Mouse (Mus musculus): ENCODE data around the gene Cldn1. TPM values are rescaled to one million over a fixed set of nuclear protein-coding genes. Genes with fewer than 3 reads are reported as not detected.

Cldn1 gene
- polyA plus RNA-seq (2014; fragmentation: Nextera tagmentation; extraction: Ambion mirVana): 1.4 and 2.0 TPM in 2 replicates

GRCm38 (mm10) chr16:26371325-26372053, at the start of gene Cldn1:
Gene Cldn1 (minus strand): TSS chr16:26371841.
- peak within 1 kb of the TSS; percentile 54; the same call in 1 of the 2 replicates for H3K9ac ChIP-seq (ENCODE audit: low read depth, low read length)
- peaks cover 3% of the 10 kb centered on the region; the same call in 1 of the 2 replicates for H3K27me3 ChIP-seq (ENCODE audit: control insufficient read depth, insufficient read depth, low read length)
- 3% methylated on average over 33 of the region's 33 CpGs for WGBS (ENCODE audit: insufficient replicate concordance)
- no peak within 1 kb of the TSS for H3K27ac ChIP-seq (ENCODE audit: low read depth, low read length)
- peak; percentile 42; the same call in 1 of the 2 replicates for ATAC-seq (replicated peaks; ENCODE audit: insufficient number of reproducible peaks, low FRiP score, low TSS enrichment)
- peak within 1 kb of the TSS; percentile 96 for H3K4me2 ChIP-seq
- H3K9me3 ChIP-seq (replicated peaks; ENCODE audit: control insufficient read depth, low read length): no peaks in the 10 kb centered on the region
- no peaks in the 10 kb centered on the region for H3K36me3 ChIP-seq (ENCODE audit: control insufficient read depth, insufficient read depth, low read length)
- H3K4me1 ChIP-seq (ENCODE audit: control insufficient read depth, insufficient read depth, low read length): no peaks in the 10 kb centered on the region
- peak within 1 kb of the TSS; percentile 49 for H3K4me3 ChIP-seq (ENCODE audit: low read depth, low read length)

- ATAC-seq (replicated peaks; ENCODE audit: insufficient number of reproducible peaks, low FRiP score, low TSS enrichment): no peak
- H3K4me2 ChIP-seq: no peak overlapping the region
- WGBS (ENCODE audit: insufficient replicate concordance): 76% methylated on average over 3 of the region's 3 CpGs
- H3K27ac ChIP-seq (ENCODE audit: low read depth, low read length): no peak overlapping the region
- H3K36me3 ChIP-seq (ENCODE audit: control insufficient read depth, insufficient read depth, low read length): no peaks in the 10 kb centered on the region
- no peaks in the 10 kb centered on the region for H3K9me3 ChIP-seq (replicated peaks; ENCODE audit: control insufficient read depth, low read length)
- no peaks in the 10 kb centered on the region for H3K27me3 ChIP-seq (ENCODE audit: control insufficient read depth, insufficient read depth, low read length)
- no peak overlapping the region for H3K4me3 ChIP-seq (ENCODE audit: low read depth, low read length)
- H3K9ac ChIP-seq (ENCODE audit: low read depth, low read length): no peak overlapping the region
- H3K4me1 ChIP-seq (ENCODE audit: control insufficient read depth, insufficient read depth, low read length): no peaks in the 10 kb centered on the region
Observed at GRCm38 (mm10) chr16:26418616-26419015, 47.0 kb upstream of the Cldn1 start.

- 49% methylated on average over 1 of the region's 1 CpGs for WGBS (ENCODE audit: insufficient replicate concordance)
- Histone ChIP-seq H3K4me3 (ENCODE audit: low read depth, low read length) (no peak overlapping the region), H3K9ac (ENCODE audit: low read depth, low read length) (no peak overlapping the region), H3K9me3 (replicated peaks; ENCODE audit: control insufficient read depth, low read length) (no peaks in the 10 kb centered on the region), H3K4me1 (ENCODE audit: control insufficient read depth, insufficient read depth, low read length) (no peaks in the 10 kb centered on the region), H3K27ac (ENCODE audit: low read depth, low read length) (no peak overlapping the region), H3K36me3 (ENCODE audit: control insufficient read depth, insufficient read depth, low read length) (no peaks in the 10 kb centered on the region), H3K27me3 (ENCODE audit: control insufficient read depth, insufficient read depth, low read length) (no peaks in the 10 kb centered on the region), H3K4me2 (no peak overlapping the region)
- ATAC-seq (replicated peaks; ENCODE audit: insufficient number of reproducible peaks, low FRiP score, low TSS enrichment): no peak
Observed at GRCm38 (mm10) chr16:26404070-26404469, 32.4 kb upstream of the Cldn1 start.

- Histone ChIP-seq H3K4me2 (no peak overlapping the region), H3K4me1 (ENCODE audit: control insufficient read depth, insufficient read depth, low read length) (no peaks in the 10 kb centered on the region), H3K9me3 (replicated peaks; ENCODE audit: control insufficient read depth, low read length) (no peaks in the 10 kb centered on the region), H3K9ac (ENCODE audit: low read depth, low read length) (no peak overlapping the region), H3K36me3 (ENCODE audit: control insufficient read depth, insufficient read depth, low read length) (no peaks in the 10 kb centered on the region), H3K4me3 (ENCODE audit: low read depth, low read length) (no peak overlapping the region), H3K27me3 (ENCODE audit: control insufficient read depth, insufficient read depth, low read length) (no peaks in the 10 kb centered on the region), H3K27ac (ENCODE audit: low read depth, low read length) (no peak overlapping the region)
- no peak for ATAC-seq (replicated peaks; ENCODE audit: insufficient number of reproducible peaks, low FRiP score, low TSS enrichment)
- 55% methylated on average over 3 of the region's 3 CpGs for WGBS (ENCODE audit: insufficient replicate concordance)
Observed at GRCm38 (mm10) chr16:26400971-26401370, 29.3 kb upstream of the Cldn1 start.

GRCm38 (mm10) chr16:26400549-26400948, 28.9 kb upstream of the Cldn1 start:
- WGBS (ENCODE audit: insufficient replicate concordance): 83% methylated on average over 4 of the region's 4 CpGs
- no peak overlapping the region for H3K9ac ChIP-seq (ENCODE audit: low read depth, low read length)
- no peak for ATAC-seq (replicated peaks; ENCODE audit: insufficient number of reproducible peaks, low FRiP score, low TSS enrichment)
- no peaks in the 10 kb centered on the region for H3K27me3 ChIP-seq (ENCODE audit: control insufficient read depth, insufficient read depth, low read length)
- no peak overlapping the region for H3K27ac ChIP-seq (ENCODE audit: low read depth, low read length)
- H3K4me1 ChIP-seq (ENCODE audit: control insufficient read depth, insufficient read depth, low read length): no peaks in the 10 kb centered on the region
- no peaks in the 10 kb centered on the region for H3K9me3 ChIP-seq (replicated peaks; ENCODE audit: control insufficient read depth, low read length)
- H3K4me3 ChIP-seq (ENCODE audit: low read depth, low read length): no peak overlapping the region
- no peak overlapping the region for H3K4me2 ChIP-seq
- H3K36me3 ChIP-seq (ENCODE audit: control insufficient read depth, insufficient read depth, low read length): no peaks in the 10 kb centered on the region

GRCm38 (mm10) chr16:26390936-26391335, 19.3 kb upstream of the Cldn1 start:
- H3K9ac ChIP-seq (ENCODE audit: low read depth, low read length): no peak overlapping the region
- no peaks in the 10 kb centered on the region for H3K9me3 ChIP-seq (replicated peaks; ENCODE audit: control insufficient read depth, low read length)
- 74% methylated on average over 4 of the region's 4 CpGs for whole genome bisulfite sequencing (ENCODE audit: insufficient replicate concordance)
- H3K4me2 ChIP-seq: no peak overlapping the region
- H3K27ac ChIP-seq (ENCODE audit: low read depth, low read length): no peak overlapping the region
- H3K4me1 ChIP-seq (ENCODE audit: control insufficient read depth, insufficient read depth, low read length): no peaks in the 10 kb centered on the region
- no peak for ATAC-seq (replicated peaks; ENCODE audit: insufficient number of reproducible peaks, low FRiP score, low TSS enrichment)
- no peaks in the 10 kb centered on the region for H3K36me3 ChIP-seq (ENCODE audit: control insufficient read depth, insufficient read depth, low read length)
- H3K4me3 ChIP-seq (ENCODE audit: low read depth, low read length): no peak overlapping the region
- H3K27me3 ChIP-seq (ENCODE audit: control insufficient read depth, insufficient read depth, low read length): no peaks in the 10 kb centered on the region

GRCm38 (mm10) chr16:26386159-26386558, 14.5 kb upstream of the Cldn1 start:
- no peak for ATAC-seq (replicated peaks; ENCODE audit: insufficient number of reproducible peaks, low FRiP score, low TSS enrichment)
- no peak overlapping the region for H3K4me3 ChIP-seq (ENCODE audit: low read depth, low read length)
- 75% methylated on average over 2 of the region's 2 CpGs for WGBS (ENCODE audit: insufficient replicate concordance)
- no peaks in the 10 kb centered on the region for H3K9me3 ChIP-seq (replicated peaks; ENCODE audit: control insufficient read depth, low read length)
- H3K27me3 ChIP-seq (ENCODE audit: control insufficient read depth, insufficient read depth, low read length): no peaks in the 10 kb centered on the region
- H3K27ac ChIP-seq (ENCODE audit: low read depth, low read length): no peak overlapping the region
- no peaks in the 10 kb centered on the region for H3K4me1 ChIP-seq (ENCODE audit: control insufficient read depth, insufficient read depth, low read length)
- no peak overlapping the region for H3K9ac ChIP-seq (ENCODE audit: low read depth, low read length)
- no peak overlapping the region for H3K4me2 ChIP-seq
- no peaks in the 10 kb centered on the region for H3K36me3 ChIP-seq (ENCODE audit: control insufficient read depth, insufficient read depth, low read length)

GRCm38 (mm10) chr16:26384112-26384649, 12.5 kb upstream of the Cldn1 start:
- Histone ChIP-seq H3K4me1 (ENCODE audit: control insufficient read depth, insufficient read depth, low read length) (no peaks in the 10 kb centered on the region), H3K27ac (ENCODE audit: low read depth, low read length) (no peak overlapping the region), H3K36me3 (ENCODE audit: control insufficient read depth, insufficient read depth, low read length) (no peaks in the 10 kb centered on the region), H3K27me3 (ENCODE audit: control insufficient read depth, insufficient read depth, low read length) (no peaks in the 10 kb centered on the region), H3K4me2 (no peak overlapping the region), H3K9ac (ENCODE audit: low read depth, low read length) (no peak overlapping the region), H3K4me3 (ENCODE audit: low read depth, low read length) (no peak overlapping the region), H3K9me3 (replicated peaks; ENCODE audit: control insufficient read depth, low read length) (no peaks in the 10 kb centered on the region)
- ATAC-seq (replicated peaks; ENCODE audit: insufficient number of reproducible peaks, low FRiP score, low TSS enrichment): no peak
- 81% methylated on average over 5 of the region's 5 CpGs for WGBS (ENCODE audit: insufficient replicate concordance)

GRCm38 (mm10) chr16:26377170-26377569, 5.5 kb upstream of the Cldn1 start:
- H3K27ac ChIP-seq (ENCODE audit: low read depth, low read length): no peak overlapping the region
- H3K4me2 ChIP-seq: no peak overlapping the region
- H3K4me3 ChIP-seq (ENCODE audit: low read depth, low read length): no peak overlapping the region
- H3K36me3 ChIP-seq (ENCODE audit: control insufficient read depth, insufficient read depth, low read length): no peaks in the 10 kb centered on the region
- H3K9me3 ChIP-seq (replicated peaks; ENCODE audit: control insufficient read depth, low read length): no peaks in the 10 kb centered on the region
- no peaks in the 10 kb centered on the region for H3K27me3 ChIP-seq (ENCODE audit: control insufficient read depth, insufficient read depth, low read length)
- WGBS (ENCODE audit: insufficient replicate concordance): 64% methylated on average over 5 of the region's 5 CpGs
- ATAC-seq (replicated peaks; ENCODE audit: insufficient number of reproducible peaks, low FRiP score, low TSS enrichment): no peak
- no peak overlapping the region for H3K9ac ChIP-seq (ENCODE audit: low read depth, low read length)
- no peaks in the 10 kb centered on the region for H3K4me1 ChIP-seq (ENCODE audit: control insufficient read depth, insufficient read depth, low read length)

Measured in heart, embryonic 11.5 days (tissue).